Mouse (Mus musculus) heart, postnatal 0 days (tissue): Measurements from ENCODE around the gene Slc25a15. TPM values are rescaled to one million over a fixed set of nuclear protein-coding genes. Genes with fewer than 3 reads are reported as not detected.

Experiments
- ATAC-seq: fragments of 200-750 bp; cut with Nextera tagmentation; 2 replicates; pipeline ENCODE4 v1.8.0; 2017; ENCODE audit warnings: low read depth, moderate number of reproducible peaks, moderate library complexity; ENCODE audit not compliant: insufficient read depth
- DNase-seq: peaks from one replicate; pipeline ENCODE4 v3.0.0-alpha.2; 2016; ENCODE audit warnings: low spot score
- H3K27ac ChIP-seq: fragments of 300-500 bp; sonication (generic); 2 replicates; pipeline ENCODE4 v1.5.1; 2014; ENCODE audit warnings: low read depth, mild to moderate bottlenecking
- H3K27me3 ChIP-seq: fragments of 300-500 bp; sonication (generic); 2 replicates; pipeline ENCODE4 v1.6.1; 2014; ENCODE audit warnings: low read length, mixed read lengths; ENCODE audit not compliant: control insufficient read depth, insufficient read depth
- H3K36me3 ChIP-seq: fragments of 300-500 bp; sonication (generic); replicated peaks from 2 replicates; pipeline ENCODE4 v1.6.1; 2014; ENCODE audit warnings: low read length, mixed read lengths; ENCODE audit not compliant: control insufficient read depth, insufficient read depth
- H3K4me1 ChIP-seq: fragments of 300-500 bp; sonication (generic); 2 replicates; pipeline ENCODE4 v1.6.1; 2014; ENCODE audit warnings: antibody characterized with exemption; ENCODE audit not compliant: control insufficient read depth, insufficient read depth
- H3K4me2 ChIP-seq: fragments of 300-500 bp; sonication (generic); 2 replicates; pipeline ENCODE4 v1.6.1; 2014; ENCODE audit warnings: low read depth, mild to moderate bottlenecking, low read length, moderate library complexity
- H3K4me3 ChIP-seq: fragments of 300-500 bp; sonication (generic); 2 replicates; pipeline ENCODE4 v1.5.1; 2014; ENCODE audit warnings: low read depth, low read length
- H3K9ac ChIP-seq: fragments of 300-500 bp; sonication (generic); replicated peaks from 2 replicates; pipeline ENCODE4 v1.6.1; 2014; ENCODE audit warnings: low read depth, low read length, mixed read lengths
- H3K9me3 ChIP-seq: fragments of 300-500 bp; sonication (generic); replicated peaks from 2 replicates; pipeline ENCODE4 v1.6.1; 2016; ENCODE audit warnings: low read length; ENCODE audit not compliant: control insufficient read depth
- CTCF ChIP-seq: IDR thresholded peaks from 2 replicates; pipeline ENCODE4 v1.5.1; 2016; ENCODE audit warnings: antibody characterized with exemption, control low read depth, low read depth
- EP300 ChIP-seq: IDR thresholded peaks from 2 replicates; pipeline ENCODE4 v1.6.1; 2016; ENCODE audit warnings: antibody characterized with exemption, low read depth
- WGBS: fragments of 180-500 bp; shearing (Covaris S2); extraction: QIAGEN DNeasy Blood & Tissue Kit; methylation state at CpG from one replicate; pipeline ENCODE4 v1.1.7; 2014; 5-methylcytosine and 5-hydroxymethylcytosine counted together
- polyA plus RNA-seq: library from polyadenylated mRNA; unstranded; fragments of >200 nt; fragmentation: Nextera tagmentation; extraction: Ambion mirVana; gene quantifications from 2 replicates; pipeline ENCODE4 v1.2.1, GENCODE M21; 2015
- total RNA-seq: library from RNA; depleted of rRNA; stranded (reverse); fragments of >200 nt; gene quantifications from 2 replicates; pipeline ENCODE4 v1.2.3, GENCODE M21; 2014; ENCODE audit warnings: low replicate concordance; rRNA removed

Gene Slc25a15
- total RNA-seq: 7.9 and 8.3 TPM in 2 replicates
- 9.7 and 10.8 TPM in 2 replicates for polyA plus RNA-seq

DNA sequence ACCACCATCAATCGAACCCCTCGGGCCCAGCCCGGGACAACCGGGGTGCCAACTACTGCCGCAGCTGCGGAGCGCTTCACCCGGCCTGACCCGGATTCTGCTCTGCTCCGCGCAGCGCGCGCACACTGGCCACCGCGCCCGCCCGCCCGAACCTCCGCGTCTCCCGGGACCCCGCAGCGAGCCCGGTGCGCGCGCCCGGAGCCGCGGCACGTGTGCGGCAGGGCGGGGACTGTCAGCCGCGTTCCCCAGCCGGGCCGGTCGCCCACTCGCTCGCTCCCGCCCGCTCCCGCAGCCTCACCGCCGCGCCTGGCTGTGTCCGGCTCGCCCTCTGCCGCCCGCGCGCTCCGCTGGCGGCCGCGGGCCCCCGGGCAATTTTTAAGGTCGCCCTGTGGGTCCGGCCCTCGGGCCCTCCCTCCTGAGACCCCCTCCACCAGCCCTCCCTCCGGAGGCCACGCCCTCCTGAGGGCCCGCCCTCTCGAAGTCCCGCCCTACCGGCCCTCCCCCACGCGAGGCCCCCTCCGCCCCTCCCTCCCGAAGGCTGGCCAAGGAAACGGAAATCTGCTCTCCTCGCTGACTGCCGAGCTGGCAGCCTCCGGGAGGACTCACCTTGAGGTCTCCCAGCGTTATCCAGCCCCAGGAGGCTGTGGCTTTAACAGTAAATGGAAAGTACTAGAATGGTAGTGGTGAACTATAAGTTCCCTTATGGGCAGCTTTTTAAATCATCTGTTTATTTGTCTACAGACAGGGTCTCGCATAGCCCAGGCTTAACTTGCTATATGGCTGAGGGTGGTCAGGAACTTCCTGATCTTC lies at the start of gene Slc25a15:
Gene Slc25a15, minus strand, starts transcription at position 456 of the 810 bp plus-strand sequence.
- H3K36me3 ChIP-seq: no peaks in the 10 kb centered on the region
- H3K4me2 ChIP-seq: peak within 1 kb of the TSS; percentile 90
- peak; percentile 94 for ATAC-seq

DNA sequence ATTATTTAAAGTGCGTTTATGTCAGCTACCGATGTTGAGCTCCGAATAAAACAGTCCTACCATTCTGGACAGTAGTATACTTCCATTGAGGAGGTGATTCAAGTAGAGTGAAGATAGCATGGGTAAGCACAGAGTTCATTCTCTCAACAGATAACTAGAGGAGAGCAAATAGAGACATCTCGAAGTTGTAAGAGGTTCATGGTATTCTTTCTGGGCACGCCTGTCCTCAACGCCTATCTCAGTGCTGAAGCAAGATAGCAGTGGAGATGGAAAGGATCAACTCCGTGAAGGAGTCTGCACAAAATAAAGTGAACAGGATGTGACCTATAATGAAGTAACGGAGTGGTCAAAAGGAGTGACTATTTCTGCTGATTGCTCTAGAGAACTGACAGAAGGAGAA lies 13.6 kb upstream of the Slc25a15 start:
- DNase-seq: no peak
- WGBS: 7% methylated on average over 8 of the region's 8 CpGs
- H3K27ac ChIP-seq: peak overlapping the region; percentile 87; the same call in 1 of the 2 replicates
- peak overlapping the region; percentile 93 for H3K4me3 ChIP-seq
- H3K27me3 ChIP-seq: no peaks in the 10 kb centered on the region
- peak overlapping the region; percentile 79 for H3K4me2 ChIP-seq
- peaks cover 8% of the 10 kb centered on the region for H3K4me1 ChIP-seq
- no peak for ATAC-seq
- peak overlapping the region; percentile 95 for H3K9ac ChIP-seq
- TF ChIP-seq EP300 (no peak), CTCF (no peak)
- peaks cover 18% of the 10 kb centered on the region for H3K36me3 ChIP-seq
- H3K9me3 ChIP-seq: no peaks in the 10 kb centered on the region

More for the DNA sequence above, at the start of gene Slc25a15:
- DNase-seq: peak; percentile 84
- no peaks in the 10 kb centered on the region for H3K9me3 ChIP-seq
- peak within 1 kb of the TSS; percentile 75 for H3K9ac ChIP-seq
- no peaks in the 10 kb centered on the region for H3K27me3 ChIP-seq
- peaks cover 6% of the 10 kb centered on the region; the same call in 1 of the 2 replicates for H3K4me1 ChIP-seq
- WGBS: under 1% methylated on average over 42 of the region's 77 CpGs
- peak within 1 kb of the TSS; percentile 79 for H3K27ac ChIP-seq
- TF ChIP-seq EP300: no peak
- TF ChIP-seq CTCF: no peak
- peak within 1 kb of the TSS; percentile 71 for H3K4me3 ChIP-seq

DNA sequence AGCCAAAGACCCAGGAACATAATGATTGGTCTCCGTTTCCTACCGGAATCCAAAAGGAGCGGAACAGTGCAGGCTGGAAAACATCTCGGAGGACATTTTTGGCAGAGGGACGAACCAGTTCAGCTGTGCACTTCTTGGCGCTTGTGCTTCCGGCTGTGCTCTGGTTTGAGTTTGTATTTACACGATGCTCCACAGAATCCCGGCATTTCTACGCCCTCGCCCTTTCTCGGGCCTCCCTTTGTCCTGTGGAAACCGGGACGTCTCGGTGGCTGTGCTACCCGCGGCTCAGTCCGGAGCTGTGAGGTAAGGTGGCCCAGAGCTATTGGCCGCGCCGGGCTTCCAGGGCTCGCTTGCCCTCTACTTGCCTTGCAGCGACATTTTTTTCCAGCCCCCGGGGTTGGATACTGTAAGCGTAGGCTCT lies 12.9 kb upstream of the Slc25a15 start, which contains the start of gene Mrps31:
Gene Mrps31, plus strand, starts transcription at position 80 of the 421 bp plus-strand sequence.
- peak; percentile 95 for ATAC-seq

DNA sequence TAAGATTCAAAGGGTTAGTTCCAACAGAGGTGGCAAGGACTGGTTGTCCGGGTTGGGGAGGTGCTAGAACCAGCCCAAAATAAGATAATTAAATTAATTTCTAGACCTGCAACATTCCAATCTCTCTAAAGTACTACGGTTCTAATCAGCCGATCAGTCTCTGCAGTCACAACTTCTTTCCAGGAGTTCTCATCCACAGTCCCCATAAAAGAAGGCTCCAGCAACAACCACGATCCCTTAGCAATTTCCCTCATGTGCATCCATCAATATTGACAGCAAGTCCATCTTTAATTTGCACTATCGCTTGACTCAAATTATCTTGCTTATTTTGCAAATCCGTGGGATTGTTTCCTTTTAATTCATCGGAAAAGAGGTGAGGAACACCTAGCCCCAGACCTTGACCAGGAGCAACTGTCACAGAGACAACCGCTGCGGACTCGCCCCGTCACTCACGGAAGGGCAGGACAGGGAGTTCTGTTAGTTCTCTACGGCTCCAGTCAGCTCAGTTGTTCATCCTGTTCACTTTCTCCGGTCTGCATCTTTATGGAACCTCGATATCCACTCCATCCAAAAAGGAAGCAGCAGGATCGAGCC lies 12.4 kb upstream of the Slc25a15 start:
- H3K27me3 ChIP-seq: no peaks in the 10 kb centered on the region
- ATAC-seq (no peak), DNase-seq (no peak)
- H3K4me1 ChIP-seq: peaks cover 8% of the 10 kb centered on the region
- peak overlapping the region; percentile 79 for H3K4me2 ChIP-seq
- H3K9ac ChIP-seq: peak overlapping the region; percentile 95
- no peak for TF ChIP-seq CTCF
- no peak for TF ChIP-seq EP300
- H3K4me3 ChIP-seq: peak overlapping the region; percentile 93
- peaks cover 7% of the 10 kb centered on the region; the same call in 1 of the 2 replicates for H3K36me3 ChIP-seq
- H3K9me3 ChIP-seq: no peaks in the 10 kb centered on the region
- peak overlapping the region; percentile 46; the same call in 1 of the 2 replicates for H3K27ac ChIP-seq
- 14% methylated on average over 16 of the region's 16 CpGs for WGBS

More for the DNA sequence above, 12.9 kb upstream of the Slc25a15 start, which contains the start of gene Mrps31:
- no peaks in the 10 kb centered on the region for H3K27me3 ChIP-seq
- peak within 1 kb of the TSS; percentile 93 for H3K4me3 ChIP-seq
- TF ChIP-seq CTCF (no peak), EP300 (peak; percentile 62)
- H3K9me3 ChIP-seq: no peaks in the 10 kb centered on the region
- DNase-seq: peak; percentile 87
- WGBS: under 1% methylated on average over 25 of the region's 25 CpGs
- peak within 1 kb of the TSS; percentile 79 for H3K4me2 ChIP-seq
- peaks cover 12% of the 10 kb centered on the region; the same call in 1 of the 2 replicates for H3K36me3 ChIP-seq
- peaks cover 8% of the 10 kb centered on the region for H3K4me1 ChIP-seq
- H3K27ac ChIP-seq: peak within 1 kb of the TSS; percentile 87
- peak within 1 kb of the TSS; percentile 95 for H3K9ac ChIP-seq

DNA sequence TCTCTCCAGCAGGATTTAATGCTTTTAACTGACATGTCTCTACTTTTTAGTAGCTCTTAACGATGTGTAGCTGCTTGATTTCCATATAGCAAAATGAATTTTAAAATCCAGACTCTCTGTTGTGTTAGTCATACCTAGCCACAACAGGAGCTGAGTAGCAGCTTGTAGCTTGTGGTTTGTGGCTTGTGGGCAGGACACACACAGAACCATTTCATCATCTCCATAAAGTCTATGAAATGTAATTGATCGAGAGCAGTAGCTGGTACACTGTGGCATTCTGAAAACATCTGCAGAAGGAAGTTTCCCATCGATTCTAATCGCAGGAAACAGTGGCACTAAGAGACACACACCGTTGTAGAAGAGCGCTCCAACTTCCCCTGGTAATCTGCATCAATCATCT lies 7.3 kb upstream of the Slc25a15 start:
- WGBS: 62% methylated on average over 6 of the region's 6 CpGs
- DNase-seq (no peak), ATAC-seq (no peak)
- H3K4me1 ChIP-seq: no peaks in the 10 kb centered on the region
- no peaks in the 10 kb centered on the region for H3K9me3 ChIP-seq
- no peaks in the 10 kb centered on the region for H3K36me3 ChIP-seq
- H3K4me2 ChIP-seq: no peak overlapping the region
- no peaks in the 10 kb centered on the region for H3K27me3 ChIP-seq
- no peak overlapping the region for H3K27ac ChIP-seq
- no peak for TF ChIP-seq CTCF
- TF ChIP-seq EP300: no peak
- no peak overlapping the region for H3K4me3 ChIP-seq
- no peak overlapping the region for H3K9ac ChIP-seq
